Mouse (Mus musculus): ENCODE data around the gene Ankar. TPM values are rescaled to one million over a fixed set of nuclear protein-coding genes. Genes with fewer than 3 reads are reported as not detected.

Gene Ankar
- total RNA-seq, 2 experiments from 2014 or later, result not detected

Other genes with a start within 250 kb of the Ankar start
- under 1 TPM; 0.13 to 0.41 TPM for gene March4, start 163.6 kb downstream of the Ankar start, total RNA-seq (2021)
- 10 to 100 TPM; 16.4 to 17.1 TPM for gene Smarcal1, start 117.3 kb downstream of the Ankar start, total RNA-seq (2021)
- 100 to 1,000 TPM; 500 to 526 TPM for gene Rpl37a, start 10.7 kb upstream of the Ankar start, total RNA-seq (2021)
- 1 to 10 TPM in 1 of 2 experiments, under 1 TPM in 1; 0.38 to 2.8 TPM for gene Igfbp2, start 123.9 kb upstream of the Ankar start, total RNA-seq (2021)
- 100 to 1,000 TPM; 161 to 274 TPM for gene Igfbp5, start 174.3 kb upstream of the Ankar start, total RNA-seq (2021)

Data from gastrocnemius, postnatal 25 days (tissue).